Mouse (Mus musculus) midbrain, embryonic 16.5 days (tissue): Measurements from ENCODE around the gene D17Wsu92e. TPM values are rescaled to one million over a fixed set of nuclear protein-coding genes. Genes with fewer than 3 reads are reported as not detected.
A peak's percentile ranks its signal among the peaks of the same experiment; 100 is the strongest.

Source experiments
- ATAC-seq: fragments of 200-750 bp; cut with Nextera tagmentation; 2 replicates; pipeline ENCODE4 v1.8.0; 2017; ENCODE audit warnings: moderate TSS enrichment
- H3K27ac ChIP-seq: fragments of 300-500 bp; sonication (generic); 2 replicates; pipeline ENCODE4 v1.5.1; 2014; ENCODE audit warnings: mild to moderate bottlenecking, low read length, mixed read lengths
- H3K27me3 ChIP-seq: fragments of 300-500 bp; sonication (generic); 2 replicates; pipeline ENCODE4 v1.6.1; 2014; ENCODE audit warnings: low read depth, low read length, mixed read lengths; ENCODE audit not compliant: control insufficient read depth, insufficient read depth
- H3K36me3 ChIP-seq: fragments of 300-500 bp; sonication (generic); 2 replicates; pipeline ENCODE4 v1.6.1; 2014; ENCODE audit warnings: mild to moderate bottlenecking, low read length, moderate library complexity, mixed read lengths; ENCODE audit not compliant: control insufficient read depth, insufficient read depth
- H3K4me1 ChIP-seq: fragments of 300-500 bp; sonication (generic); 2 replicates; pipeline ENCODE4 v1.6.1; 2014; ENCODE audit warnings: mild to moderate bottlenecking, low read length, mixed read lengths; ENCODE audit not compliant: control insufficient read depth, insufficient read depth
- H3K4me2 ChIP-seq: fragments of 300-500 bp; sonication (generic); 2 replicates; pipeline ENCODE4 v1.6.1; 2014; ENCODE audit warnings: mild to moderate bottlenecking, low read length, mixed read lengths
- H3K4me3 ChIP-seq: fragments of 300-500 bp; sonication (generic); 2 replicates; pipeline ENCODE4 v1.5.1; 2014; ENCODE audit warnings: low read depth, mild to moderate bottlenecking, low read length, moderate library complexity, mixed read lengths
- H3K9ac ChIP-seq: fragments of 300-500 bp; sonication (generic); 2 replicates; pipeline ENCODE4 v1.6.1; 2014; ENCODE audit warnings: low read depth, low read length, mixed read lengths
- H3K9me3 ChIP-seq: fragments of 300-500 bp; sonication (generic); replicated peaks from 2 replicates; pipeline ENCODE4 v1.6.1; 2014; ENCODE audit warnings: mild to moderate bottlenecking, low read length, mixed read lengths; ENCODE audit not compliant: control insufficient read depth, poor library complexity, severe bottlenecking
- WGBS: fragments of 180-500 bp; shearing (Covaris S2); extraction: QIAGEN DNeasy Blood & Tissue Kit; methylation state at CpG from one replicate; pipeline ENCODE4 v1.1.7; 2014; 5-methylcytosine and 5-hydroxymethylcytosine counted together
- polyA plus RNA-seq: library from polyadenylated mRNA; unstranded; fragments of >200 nt; fragmentation: Nextera tagmentation; extraction: Ambion mirVana; gene quantifications from 2 replicates; pipeline ENCODE4 v1.2.1, GENCODE M21; 2015

Gene D17Wsu92e
- 8.5 and 9.4 TPM in 2 replicates for polyA plus RNA-seq

- Histone ChIP-seq H3K9me3 (no peaks in the 10 kb centered on the region), H3K9ac (peak within 1 kb of the TSS; percentile 95), H3K27me3 (no peaks in the 10 kb centered on the region), H3K36me3 (no peaks in the 10 kb centered on the region), H3K4me2 (peak within 1 kb of the TSS; percentile 96), H3K27ac (peak within 1 kb of the TSS; percentile 89), H3K4me3 (peak within 1 kb of the TSS; percentile 100), H3K4me1 (peaks cover 27% of the 10 kb centered on the region)
- ATAC-seq, result peak; percentile 96
- WGBS, result 2% methylated on average over 36 of the region's 56 CpGs
Observed at GRCm38 (mm10) chr17:27820568-27821406, at the start of gene D17Wsu92e. Gene D17Wsu92e, minus strand, starts transcription at chr17:27820648.

DNA sequence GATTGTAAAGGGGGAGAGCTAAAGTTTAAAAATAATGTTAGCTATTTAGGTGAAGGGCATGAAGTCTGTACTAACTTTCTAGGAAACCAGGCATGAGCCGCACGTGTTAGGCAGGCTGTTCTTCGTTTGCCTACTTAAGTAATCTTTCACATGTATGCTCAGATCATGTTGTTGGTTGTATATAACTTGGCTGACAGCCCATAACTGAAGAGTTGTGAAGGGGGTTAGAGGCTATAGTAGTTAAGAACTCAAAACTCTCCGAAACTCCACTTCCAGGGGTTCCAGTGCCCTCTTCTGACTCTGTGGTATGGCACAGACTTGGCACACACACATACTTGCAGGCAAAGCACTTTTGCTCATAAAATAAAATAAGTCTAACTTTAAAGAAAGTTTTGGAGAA is 46.3 kb upstream of the D17Wsu92e start:
- Histone ChIP-seq H3K9ac (no peak overlapping the region), H3K36me3 (no peaks in the 10 kb centered on the region), H3K27ac (no peak overlapping the region), H3K4me1 (no peaks in the 10 kb centered on the region), H3K27me3 (no peaks in the 10 kb centered on the region), H3K4me3 (no peak overlapping the region), H3K9me3 (no peaks in the 10 kb centered on the region), H3K4me2 (no peak overlapping the region)
- ATAC-seq, result no peak
- 95% methylated on average over 4 of the region's 4 CpGs for WGBS

GRCm38 (mm10) chr17:27865461-27865860 is 45.0 kb upstream of the D17Wsu92e start:
- 82% methylated on average over 2 of the region's 2 CpGs for WGBS
- no peaks in the 10 kb centered on the region for H3K27me3 ChIP-seq
- ATAC-seq, result no peak

DNA sequence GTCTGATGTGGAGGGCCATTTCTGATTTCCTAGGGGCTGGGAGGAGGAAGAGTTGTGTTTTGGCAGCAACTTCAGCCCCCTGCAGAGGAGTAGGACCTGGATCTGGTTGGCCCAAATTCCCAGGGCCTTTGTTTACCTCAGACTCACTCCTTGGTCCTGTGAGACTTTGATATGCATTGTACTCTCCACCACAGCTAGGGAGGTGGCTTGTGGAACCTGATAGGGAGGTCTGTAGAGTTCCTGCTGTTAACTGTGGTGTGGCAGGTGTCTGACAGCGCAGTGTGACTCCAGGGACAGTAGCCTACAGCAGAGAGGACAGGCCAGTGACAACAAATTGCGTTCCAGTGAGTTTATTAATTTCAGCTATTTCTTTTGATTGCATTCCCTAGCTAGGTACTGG is 38.7 kb upstream of the D17Wsu92e start:
- Histone ChIP-seq H3K9me3 (no peaks in the 10 kb centered on the region), H3K4me2 (no peak overlapping the region), H3K4me3 (no peak overlapping the region), H3K27me3 (no peaks in the 10 kb centered on the region), H3K36me3 (no peaks in the 10 kb centered on the region), H3K27ac (no peak overlapping the region), H3K4me1 (peaks cover 26% of the 10 kb centered on the region), H3K9ac (0 out of 2 replicates have a peak overlapping the region, but pooled peaks have one; percentile 7)
- 57% methylated on average over 2 of the region's 2 CpGs for WGBS
- no peak for ATAC-seq

More at GRCm38 (mm10) chr17:27865461-27865860, 45.0 kb upstream of the D17Wsu92e start:
- H3K4me1 ChIP-seq, result no peaks in the 10 kb centered on the region
- H3K36me3 ChIP-seq, result no peaks in the 10 kb centered on the region
- H3K4me3 ChIP-seq, result no peak overlapping the region
- H3K27ac ChIP-seq, result no peak overlapping the region
- H3K9me3 ChIP-seq, result no peaks in the 10 kb centered on the region
- no peak overlapping the region for H3K4me2 ChIP-seq
- no peak overlapping the region for H3K9ac ChIP-seq

DNA sequence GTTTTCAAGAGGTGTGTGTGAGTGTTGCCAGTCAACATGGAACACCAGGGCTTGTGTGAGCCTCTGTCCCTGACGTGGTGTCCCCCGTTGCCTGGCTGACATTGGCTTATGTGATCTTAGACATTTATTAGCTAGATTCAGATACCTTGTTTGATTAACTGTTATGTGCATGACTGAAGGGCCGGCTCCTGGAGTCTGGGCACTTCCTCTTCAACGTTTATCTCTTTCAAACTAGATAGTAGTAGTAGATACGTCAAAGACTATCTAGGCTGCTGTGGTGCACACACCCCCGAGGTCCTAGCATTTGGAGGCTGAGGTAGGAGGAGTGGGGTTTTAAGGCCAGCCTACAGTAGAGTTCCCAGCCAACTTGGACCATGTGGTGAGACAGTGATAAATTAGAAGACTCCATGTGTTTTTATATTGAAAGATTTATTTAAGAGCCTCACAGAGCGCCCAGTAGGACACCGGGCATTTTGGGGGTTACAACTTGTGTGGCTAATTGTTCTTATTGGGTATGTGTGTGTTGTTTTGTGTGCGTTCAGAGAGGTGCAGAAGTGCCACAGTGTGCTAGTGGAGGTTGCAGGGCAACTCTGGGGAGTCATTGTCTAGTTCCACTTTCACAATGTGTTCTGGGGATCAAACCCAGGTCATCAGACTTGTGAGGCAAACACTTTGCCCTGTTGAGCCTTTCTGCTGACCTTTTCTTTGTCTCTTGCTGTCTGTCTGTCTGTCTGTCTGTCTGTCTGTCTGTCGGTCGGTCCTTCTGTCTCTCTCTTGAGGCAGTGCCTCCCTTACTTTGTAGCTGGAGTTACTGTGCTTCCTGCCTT is 37.4 kb upstream of the D17Wsu92e start:
- Histone ChIP-seq H3K9ac (peak overlapping the region; percentile 96), H3K36me3 (no peaks in the 10 kb centered on the region), H3K9me3 (no peaks in the 10 kb centered on the region), H3K4me2 (peak overlapping the region; percentile 85), H3K27ac (0 out of 2 replicates have a peak overlapping the region, but pooled peaks have one; percentile 89), H3K4me3 (peak overlapping the region; percentile 89), H3K4me1 (peaks cover 26% of the 10 kb centered on the region), H3K27me3 (no peaks in the 10 kb centered on the region)
- 60% methylated on average over 11 of the region's 11 CpGs for WGBS
- ATAC-seq, result no peak

DNA sequence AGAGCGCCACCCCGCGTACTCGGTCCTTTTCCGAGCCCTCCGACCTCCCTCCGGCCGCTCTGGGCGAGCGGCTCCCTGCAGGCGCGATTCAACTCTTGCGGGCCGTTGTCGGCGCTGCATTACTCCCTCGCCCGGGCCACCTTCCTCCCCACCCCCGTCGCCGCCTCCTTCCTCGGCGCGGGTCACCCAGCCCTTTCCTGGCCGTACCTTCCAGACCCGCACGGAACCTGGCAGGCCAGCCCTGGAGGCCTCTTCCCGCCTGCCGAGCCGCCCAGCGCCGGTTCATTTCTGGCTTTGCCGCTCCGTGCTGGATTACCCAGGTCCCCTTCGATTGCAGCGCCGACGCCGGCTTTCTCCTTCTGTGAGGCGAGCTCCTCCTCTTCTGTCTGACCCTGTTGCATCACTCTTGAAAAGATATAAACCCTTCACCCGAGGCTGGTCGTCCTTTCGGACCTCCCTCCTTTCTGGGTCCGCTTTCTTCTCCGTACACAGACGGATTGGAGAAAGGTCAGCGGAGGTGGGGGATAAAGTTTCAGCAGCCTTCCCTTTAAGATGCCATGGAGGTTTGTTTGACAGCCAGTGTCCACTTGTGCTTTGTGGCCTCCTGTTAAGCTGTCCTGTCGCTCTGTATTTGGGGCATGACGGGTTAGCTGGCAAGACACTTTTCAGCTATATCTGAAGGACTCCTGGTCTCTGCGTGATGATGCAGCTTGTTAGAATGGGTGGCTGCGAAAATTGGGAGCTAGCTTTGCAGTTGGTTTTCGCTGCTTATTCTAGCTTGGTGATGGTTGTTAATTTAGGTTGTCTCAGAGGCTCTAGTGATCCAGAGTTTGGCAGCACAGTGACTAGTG is 36.6 kb upstream of the D17Wsu92e start:
- peak overlapping the region; percentile 96 for H3K9ac ChIP-seq
- peak overlapping the region; percentile 89 for H3K27ac ChIP-seq
- 1% methylated on average over 50 of the region's 52 CpGs for WGBS
- H3K9me3 ChIP-seq, result no peaks in the 10 kb centered on the region
- peaks cover 4% of the 10 kb centered on the region for H3K36me3 ChIP-seq
- H3K4me1 ChIP-seq, result peaks cover 26% of the 10 kb centered on the region
- H3K4me3 ChIP-seq, result peak overlapping the region; percentile 89
- peak; percentile 78 for ATAC-seq
- peak overlapping the region; percentile 85 for H3K4me2 ChIP-seq
- H3K27me3 ChIP-seq, result no peaks in the 10 kb centered on the region

DNA sequence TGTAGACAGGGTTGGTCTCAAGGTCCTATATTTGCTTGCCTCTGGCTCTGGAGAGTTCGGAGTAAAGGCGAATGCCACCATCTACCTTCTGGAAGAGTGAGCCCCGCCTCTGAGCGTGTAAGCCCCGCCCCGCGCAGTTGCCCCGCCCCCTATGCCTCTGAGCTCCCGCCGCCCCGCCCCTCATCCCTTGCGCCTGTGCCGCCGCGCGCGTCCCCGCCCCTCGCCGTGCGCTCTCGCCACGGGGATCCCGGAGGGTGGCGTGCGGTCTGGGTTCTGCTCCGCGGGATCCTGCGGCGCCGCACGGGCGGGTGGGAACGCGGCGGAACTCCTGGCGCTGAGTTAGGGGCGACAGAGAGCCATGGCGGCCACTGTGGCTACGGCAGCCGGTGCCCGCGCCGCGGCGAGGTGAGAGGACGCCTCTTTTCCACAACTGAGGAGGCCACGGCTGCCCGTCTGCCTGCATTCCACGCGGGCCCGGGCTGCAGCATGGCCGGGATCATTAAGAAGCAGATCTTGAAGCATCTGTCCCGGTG is 35.9 kb upstream of the D17Wsu92e start, which contains the start of gene Uhrf1bp1:
Uhrf1bp1 (plus strand) TSS at position 177 of the 533 bp plus-strand sequence.
- Histone ChIP-seq H3K4me2 (peak within 1 kb of the TSS; percentile 85), H3K4me3 (peak within 1 kb of the TSS; percentile 89), H3K27me3 (no peaks in the 10 kb centered on the region), H3K27ac (peak within 1 kb of the TSS; percentile 89), H3K9me3 (no peaks in the 10 kb centered on the region), H3K4me1 (peaks cover 26% of the 10 kb centered on the region), H3K36me3 (peaks cover 4% of the 10 kb centered on the region), H3K9ac (peak within 1 kb of the TSS; percentile 96)
- 1% methylated on average over 37 of the region's 54 CpGs for WGBS
- peak; percentile 87 for ATAC-seq

DNA sequence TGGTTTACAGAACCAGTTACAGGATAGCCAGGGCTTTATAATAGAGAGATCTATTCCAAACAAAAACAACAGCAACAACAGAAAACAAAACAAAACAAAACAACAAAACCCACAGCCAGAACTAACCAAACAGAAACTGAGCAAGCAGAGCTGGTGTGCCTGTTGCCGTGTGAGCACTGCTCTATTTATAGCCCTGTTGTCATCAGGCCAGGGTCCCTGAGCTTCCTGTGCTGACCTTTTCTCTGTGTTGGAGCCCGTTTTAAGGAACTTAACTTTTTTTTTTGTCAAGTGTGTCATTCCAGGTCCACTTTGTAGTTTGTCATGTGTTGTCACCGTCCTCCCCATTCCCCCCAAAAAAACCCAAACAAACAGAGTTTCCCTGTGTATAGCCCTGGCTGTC is 30.6 kb upstream of the D17Wsu92e start:
- Histone ChIP-seq H3K36me3 (peaks cover 34% of the 10 kb centered on the region), H3K27ac (no peak overlapping the region)

More for the DNA sequence above, 30.6 kb upstream of the D17Wsu92e start:
- Histone ChIP-seq H3K9me3 (no peaks in the 10 kb centered on the region), H3K27me3 (no peaks in the 10 kb centered on the region), H3K4me1 (no peaks in the 10 kb centered on the region), H3K4me3 (no peak overlapping the region), H3K9ac (no peak overlapping the region), H3K4me2 (no peak overlapping the region)
- 82% methylated on average over 3 of the region's 3 CpGs for WGBS
- ATAC-seq, result no peak
